Mouse (Mus musculus) small intestine, adult 2 months (tissue): ENCODE results near the gene Akip1. TPM values are rescaled to one million over a fixed set of nuclear protein-coding genes. Genes with fewer than 3 reads are reported as not detected.

Source experiments
- H3K27ac ChIP-seq: fragments of 200-500 bp; 2 replicates; pipeline ENCODE4 v1.5.1; 2012; ENCODE audit warnings: low read depth, low read length, control low read depth, inconsistent platforms; ENCODE audit not compliant: insufficient read depth
- H3K27me3 ChIP-seq: fragments of 200-500 bp; 2 replicates; pipeline ENCODE4 v1.6.1; 2012; ENCODE audit warnings: mild to moderate bottlenecking, moderate library complexity, low read length, inconsistent platforms; ENCODE audit not compliant: control insufficient read depth, insufficient read depth
- H3K36me3 ChIP-seq: fragments of 200-500 bp; 2 replicates; pipeline ENCODE4 v1.6.1; 2012; ENCODE audit warnings: mild to moderate bottlenecking, low read length, control low read depth, inconsistent platforms; ENCODE audit not compliant: control insufficient read depth, insufficient read depth
- H3K4me1 ChIP-seq: fragments of 200-500 bp; 2 replicates; pipeline ENCODE4 v1.6.1; 2012; ENCODE audit warnings: low read length, inconsistent platforms, mixed read lengths; ENCODE audit not compliant: control insufficient read depth, insufficient read depth, insufficient read length
- H3K4me3 ChIP-seq: fragments of 200-500 bp; 2 replicates; pipeline ENCODE4 v1.5.1; 2012; ENCODE audit warnings: low read depth, mild to moderate bottlenecking, control low read depth, inconsistent platforms, low read length, moderate library complexity
- CTCF ChIP-seq: fragments of 200-500 bp; IDR thresholded peaks from 2 replicates; pipeline ENCODE4 v1.5.1; 2012; ENCODE audit warnings: low read depth, mild to moderate bottlenecking, control low read depth, inconsistent platforms, low read length, moderate library complexity, mixed read lengths; ENCODE audit not compliant: insufficient replicate concordance, insufficient read length; ENCODE audit errors: extremely low read depth
- POLR2A ChIP-seq: fragments of 200-500 bp; IDR thresholded peaks from 2 replicates; pipeline ENCODE4 v1.6.1; 2012; ENCODE audit warnings: low read depth, mild to moderate bottlenecking, control low read depth, inconsistent platforms, low read length, moderate library complexity
- WGBS: fragments of 180-500 bp; shearing (Covaris S2); methylation state at CpG from one replicate; pipeline ENCODE4 v1.1.7; 2018; 5-methylcytosine and 5-hydroxymethylcytosine counted together
- polyA plus RNA-seq: library from polyadenylated mRNA; depleted of rRNA; stranded (reverse); fragments of >200 nt; gene quantifications from 2 replicates; pipeline ENCODE4 v1.2.3, GENCODE M21; 2012

Akip1 gene
- polyA plus RNA-seq, 1 experiment = 4.3 TPM

- no peaks in the 10 kb centered on the region for H3K27me3 ChIP-seq
- H3K36me3 ChIP-seq = no peaks in the 10 kb centered on the region
- no peak overlapping the region for H3K27ac ChIP-seq
- no peak for TF ChIP-seq CTCF
- TF ChIP-seq POLR2A = no peak
- no peak overlapping the region for H3K4me3 ChIP-seq
- 83% methylated on average over 13 of the region's 13 CpGs for WGBS
- H3K4me1 ChIP-seq = no peaks in the 10 kb centered on the region
These were observed 8.7 kb upstream of the Akip1 start for GRCm38 (mm10) chr7:109694576-109695338.

DNA sequence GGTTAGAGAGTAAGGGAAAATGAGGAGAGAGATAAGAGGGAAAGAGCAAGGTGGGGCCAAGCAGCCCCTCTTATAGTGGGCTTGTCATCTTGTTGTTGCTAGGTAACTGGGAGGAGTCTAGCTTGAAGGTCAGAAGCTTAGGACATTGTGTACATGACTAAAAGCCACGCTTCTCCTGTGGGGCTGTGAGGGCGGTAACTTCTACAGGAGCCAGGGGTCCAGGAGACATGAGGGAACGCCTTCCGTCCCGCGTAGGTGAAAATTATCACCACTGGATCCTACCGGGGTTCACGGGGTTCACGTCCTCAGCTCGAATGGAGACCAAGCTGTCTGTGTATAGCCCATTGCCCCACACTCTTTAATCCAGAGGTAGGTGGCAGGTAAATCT is 8.2 kb upstream of the Akip1 start:
- H3K4me1 ChIP-seq = no peaks in the 10 kb centered on the region
- H3K27ac ChIP-seq = no peak overlapping the region
- WGBS = 91% methylated on average over 10 of the region's 10 CpGs
- H3K36me3 ChIP-seq = no peaks in the 10 kb centered on the region
- no peak overlapping the region for H3K4me3 ChIP-seq
- TF ChIP-seq CTCF (no peak), POLR2A (no peak)
- H3K27me3 ChIP-seq = no peaks in the 10 kb centered on the region

DNA sequence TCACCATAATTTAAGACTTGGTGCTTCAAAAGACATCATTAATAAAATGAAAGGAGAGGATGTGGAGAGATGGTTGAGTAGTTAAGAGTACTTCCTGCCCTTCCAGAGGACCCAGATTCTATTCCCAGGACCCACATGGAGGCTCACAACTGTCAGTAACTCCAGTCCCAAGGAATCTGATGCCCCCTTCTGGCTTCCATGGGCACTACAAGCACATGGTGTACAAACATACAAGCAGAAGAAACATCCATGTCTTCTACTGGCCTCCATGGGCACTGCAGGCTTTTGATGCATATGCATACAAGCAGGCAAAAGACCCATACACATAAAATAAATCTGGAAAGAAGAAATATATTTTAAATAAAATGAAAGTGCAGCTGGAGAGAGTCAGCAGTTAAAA is 3.3 kb upstream of the Akip1 start:
- TF ChIP-seq POLR2A = no peak
- no peak for TF ChIP-seq CTCF
- Histone ChIP-seq H3K4me1 (peaks cover 8% of the 10 kb centered on the region; the same call in 1 of the 2 replicates), H3K36me3 (no peaks in the 10 kb centered on the region), H3K27ac (no peak overlapping the region), H3K27me3 (no peaks in the 10 kb centered on the region), H3K4me3 (no peak overlapping the region)

- no peaks in the 10 kb centered on the region for H3K27me3 ChIP-seq
- 79% methylated on average over 4 of the region's 4 CpGs for WGBS
- H3K4me3 ChIP-seq = no peak overlapping the region
- TF ChIP-seq POLR2A = no peak
- no peak for TF ChIP-seq CTCF
- H3K4me1 ChIP-seq = peaks cover 8% of the 10 kb centered on the region; the same call in 1 of the 2 replicates
- H3K36me3 ChIP-seq = 0 out of 2 replicates have a peak, but pooled peaks cover 2% of the 10 kb centered on the region
- H3K27ac ChIP-seq = no peak overlapping the region
These were observed 769 bp upstream of the Akip1 start for GRCm38 (mm10) chr7:109702721-109703120.

- Histone ChIP-seq H3K4me3 (peak overlapping the region; percentile 97), H3K36me3 (peaks cover 4% of the 10 kb centered on the region; the same call in 1 of the 2 replicates), H3K27ac (peak overlapping the region; percentile 19; the same call in 1 of the 2 replicates), H3K4me1 (peaks cover 8% of the 10 kb centered on the region; the same call in 1 of the 2 replicates), H3K27me3 (no peaks in the 10 kb centered on the region)
- whole genome bisulfite sequencing = 2% methylated on average over 17 of the region's 17 CpGs
- no peak for TF ChIP-seq CTCF
- TF ChIP-seq POLR2A = no peak
These were observed 507 bp downstream of the Akip1 start for GRCm38 (mm10) chr7:109704016-109704377.

GRCm38 (mm10) chr7:109704461-109704860 is 971 bp downstream of the Akip1 start:
- Histone ChIP-seq H3K4me1 (peaks cover 8% of the 10 kb centered on the region; the same call in 1 of the 2 replicates), H3K36me3 (peaks cover 6% of the 10 kb centered on the region; the same call in 1 of the 2 replicates), H3K4me3 (no peak overlapping the region), H3K27ac (no peak overlapping the region), H3K27me3 (no peaks in the 10 kb centered on the region)
- TF ChIP-seq POLR2A = no peak
- WGBS = 26% methylated on average over 3 of the region's 3 CpGs

GRCm38 (mm10) chr7:109707023-109707785 is 3.7 kb downstream of the Akip1 start:
- WGBS = 35% methylated on average over 4 of the region's 4 CpGs
- Histone ChIP-seq H3K4me3 (no peak overlapping the region), H3K4me1 (peaks cover 8% of the 10 kb centered on the region; the same call in 1 of the 2 replicates), H3K27me3 (no peaks in the 10 kb centered on the region), H3K27ac (no peak overlapping the region), H3K36me3 (peaks cover 13% of the 10 kb centered on the region)
- TF ChIP-seq CTCF = no peak
- TF ChIP-seq POLR2A = no peak
